Mouse (Mus musculus): Measurements from ENCODE around the gene Scnn1a.

Gene Scnn1a

DNA sequence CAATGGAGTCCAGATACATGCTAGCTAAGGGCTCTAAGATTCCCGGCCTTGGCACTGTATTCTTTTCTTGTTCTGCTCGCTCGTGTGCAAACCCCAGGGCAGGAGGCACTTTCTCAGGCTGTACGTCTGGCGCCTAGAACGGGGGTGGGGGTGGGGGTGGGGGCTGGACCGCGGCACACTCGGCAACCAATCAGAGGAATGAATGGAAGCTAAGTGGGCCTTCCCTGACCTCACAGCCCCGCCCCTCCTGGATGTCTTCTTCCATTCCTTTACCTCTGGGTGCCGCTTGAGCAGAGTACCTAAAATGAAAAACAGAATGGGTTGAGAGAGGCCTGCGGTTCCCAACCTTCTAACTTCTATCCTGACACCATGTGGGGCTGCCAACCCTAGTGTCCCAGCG is 11.5 kb upstream of the Scnn1a start:
- peak; percentile 90 for DNase-seq (ENCODE audit: low read depth, low spot score)

- DNase-seq (ENCODE audit: low read depth, low spot score), result peak; percentile 33
Observed at GRCm38 (mm10) chr6:125309406-125309805, 11.1 kb upstream of the Scnn1a start.

DNA sequence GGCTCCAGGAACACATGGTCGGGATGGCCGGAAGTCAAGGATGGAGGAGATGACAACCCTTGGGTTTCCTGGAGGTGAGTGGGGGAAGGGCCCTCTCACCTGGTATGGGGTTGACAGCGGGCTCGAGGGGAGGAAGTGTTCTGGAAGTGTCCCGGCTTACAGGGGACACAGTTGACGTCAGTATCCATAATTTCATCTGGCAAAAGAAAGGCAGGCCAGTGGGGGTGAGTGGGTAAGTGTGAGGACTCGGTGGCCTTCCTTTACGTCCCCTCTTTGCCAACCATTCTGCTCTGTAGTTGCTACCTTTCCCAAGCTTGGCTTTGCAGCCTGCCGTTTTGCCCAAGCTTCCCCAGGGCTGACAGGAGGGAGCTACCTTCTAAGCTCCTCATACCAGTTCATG is 8.3 kb upstream of the Scnn1a start:
- DNase-seq (ENCODE audit: low read depth, low spot score), result no peak

DNA sequence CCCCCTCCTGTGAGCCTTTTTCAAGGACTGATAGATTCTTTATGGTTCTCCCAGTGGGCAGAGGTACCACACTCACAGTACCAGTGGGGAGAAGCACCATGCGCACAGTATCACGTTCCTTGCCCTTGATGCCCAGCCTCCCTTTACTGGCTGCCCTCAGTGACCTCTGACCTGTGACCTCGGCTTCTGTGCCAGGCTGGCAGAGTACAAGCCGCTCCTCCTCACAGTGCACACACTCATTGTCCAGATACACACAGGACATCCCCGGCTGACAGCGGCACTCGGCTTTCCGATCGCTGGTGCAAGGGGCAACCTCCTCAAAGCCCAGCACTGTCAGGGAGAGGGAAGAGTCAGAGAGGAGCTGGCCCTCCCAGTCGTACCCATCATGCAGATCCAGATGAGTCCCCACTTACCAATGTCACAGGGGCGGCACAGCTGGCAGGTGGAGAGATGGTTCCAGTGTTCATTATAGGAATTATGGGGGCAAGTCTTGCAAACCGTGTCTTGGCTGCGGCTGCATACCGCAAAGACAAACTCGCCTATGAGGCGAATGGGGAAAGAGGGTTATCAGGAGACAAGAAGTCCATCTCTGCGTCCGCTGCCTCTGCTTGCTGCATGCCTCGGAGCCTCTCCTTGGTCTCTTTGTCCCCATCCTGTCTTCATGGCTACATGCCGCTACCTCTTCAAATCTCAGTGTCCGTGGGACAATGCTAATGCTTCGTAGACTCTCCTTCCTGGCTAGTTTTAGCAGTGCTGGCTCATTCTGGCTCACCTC is 7.7 kb upstream of the Scnn1a start:
- no peak for DNase-seq (ENCODE audit: low read depth, low spot score)

GRCm38 (mm10) chr6:125313546-125314230 is 6.8 kb upstream of the Scnn1a start, which contains the start of gene Ltbr:
Gene Ltbr, minus strand, starts transcription at chr6:125313885.
- peak; percentile 80 for DNase-seq (ENCODE audit: low read depth, low spot score)

DNA sequence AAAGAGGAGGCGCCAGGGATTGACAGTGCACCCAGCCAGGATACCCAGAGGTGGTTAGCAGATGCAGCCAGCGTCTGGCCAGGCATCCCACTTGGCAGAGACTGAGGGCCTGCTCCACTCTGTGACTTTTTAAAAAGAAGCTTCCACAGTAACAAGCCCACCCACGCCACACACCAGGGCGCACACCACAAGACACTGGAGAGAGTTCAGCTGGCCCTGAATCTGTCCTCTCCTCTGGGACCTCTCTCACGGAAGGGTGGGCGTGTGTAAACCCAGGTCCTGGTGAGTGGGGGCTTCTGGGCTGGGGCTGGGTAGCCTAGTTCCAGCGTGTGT is 6.3 kb upstream of the Scnn1a start:
- no peak for DNase-seq (ENCODE audit: low read depth, low spot score)

GRCm38 (mm10) chr6:125314746-125315145 is 5.7 kb upstream of the Scnn1a start:
- DNase-seq (ENCODE audit: low read depth, low spot score), result no peak

- DNase-seq (ENCODE audit: low read depth, low spot score), result no peak
Observed at GRCm38 (mm10) chr6:125317077-125317476, 3.4 kb upstream of the Scnn1a start.

DNA sequence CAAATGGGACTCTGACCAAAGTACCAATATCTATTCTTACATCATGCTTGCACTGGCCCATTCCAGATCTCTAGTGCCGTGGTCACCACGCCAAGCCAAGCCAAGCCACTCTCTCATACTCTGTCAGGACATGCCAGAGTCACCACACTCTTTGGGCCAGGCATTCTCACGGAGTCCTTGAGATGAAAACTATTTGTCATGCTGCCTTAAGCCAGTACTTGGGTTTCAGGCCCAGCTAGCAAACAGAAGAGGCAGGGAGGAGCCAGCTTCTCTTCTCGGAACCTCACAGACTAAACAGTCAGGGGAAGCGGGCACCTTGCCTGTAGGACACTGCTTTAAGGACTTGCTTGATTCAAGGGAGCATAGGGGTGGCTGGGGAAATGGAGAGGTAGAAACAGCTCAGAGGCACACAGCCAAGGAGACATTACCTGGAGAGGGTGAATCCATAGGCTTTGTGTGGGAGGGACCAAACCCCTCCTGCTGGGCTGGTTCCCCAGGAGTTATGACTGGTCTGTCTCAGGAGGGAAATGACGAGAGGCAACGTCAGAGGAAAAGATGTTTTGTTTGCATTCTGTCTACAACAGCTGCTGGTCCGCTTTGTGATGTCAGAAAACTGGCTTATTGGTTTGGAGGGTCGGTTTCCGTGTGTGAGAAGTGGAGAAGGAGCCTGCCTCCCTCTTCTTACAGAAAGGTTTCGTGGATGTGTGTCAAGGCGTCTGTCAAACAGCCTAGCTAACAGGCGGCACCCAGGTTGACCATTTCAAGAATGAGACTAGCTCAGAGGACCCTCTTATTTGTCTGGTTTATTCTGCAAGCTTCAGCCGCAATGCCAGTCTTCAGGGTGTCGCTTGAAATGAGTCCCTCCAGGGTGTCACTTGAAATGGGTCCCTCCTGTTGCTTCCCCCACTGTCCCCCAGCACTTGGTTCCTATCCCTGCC is 1.2 kb upstream of the Scnn1a start:
- no peak for DNase-seq (ENCODE audit: low read depth, low spot score)

DNA sequence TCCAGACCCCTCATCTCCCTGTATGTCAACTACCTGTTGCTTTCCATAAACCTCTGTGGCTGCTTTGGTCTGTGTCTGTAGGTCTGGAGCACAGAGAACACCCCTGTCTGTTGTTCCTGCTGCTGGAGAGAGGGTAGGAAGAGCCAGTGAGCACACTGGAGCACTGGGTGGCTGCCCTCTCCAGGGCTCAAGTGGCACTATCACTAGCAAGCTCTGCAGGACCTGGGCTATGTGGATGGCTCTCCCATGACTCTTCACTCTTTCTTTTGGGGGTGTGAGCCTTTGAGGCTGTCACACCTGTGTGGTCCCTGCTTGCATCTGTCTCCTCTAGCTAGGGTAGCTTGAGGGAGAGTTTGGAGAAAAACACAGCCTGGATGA is 551 bp upstream of the Scnn1a start:
- DNase-seq (ENCODE audit: low read depth, low spot score), result no peak

DNA sequence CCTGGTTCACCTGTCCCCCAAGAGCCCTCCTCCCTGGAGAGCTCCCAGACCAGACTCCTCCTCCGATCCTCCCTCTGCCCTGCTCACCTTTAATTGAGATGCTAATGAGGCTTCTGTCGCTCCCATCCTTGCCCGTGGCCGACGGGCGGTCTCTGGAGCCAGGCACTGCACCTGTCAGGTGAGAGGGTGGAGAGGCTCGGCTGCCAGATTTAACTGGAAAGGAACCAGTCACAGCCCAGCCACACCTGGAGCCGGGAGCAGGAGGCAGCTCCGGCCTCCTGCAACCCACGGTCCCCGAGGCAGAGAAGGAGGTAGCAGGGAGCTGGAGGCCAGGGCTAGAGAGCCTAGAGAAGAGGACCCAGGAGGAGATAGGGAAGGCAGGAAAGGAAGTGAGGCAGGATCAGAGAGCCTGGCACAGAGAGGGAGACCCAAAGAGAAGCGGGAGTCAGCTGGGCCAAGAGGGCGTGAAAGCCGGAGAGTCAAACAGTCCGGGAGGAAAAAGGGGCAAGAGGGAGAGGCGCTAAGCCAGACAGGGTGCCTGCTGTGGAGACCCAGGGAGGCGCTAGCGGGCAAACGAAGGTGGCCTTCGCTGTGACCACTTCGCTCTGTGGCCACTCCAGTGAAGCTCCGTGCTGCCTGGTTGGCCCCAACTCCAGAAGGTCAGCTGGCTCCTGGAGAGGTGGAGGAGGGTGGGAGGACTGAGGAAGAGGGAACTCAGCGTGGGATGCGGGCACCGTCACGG is 826 bp downstream of the Scnn1a start:
- DNase-seq (ENCODE audit: low read depth, low spot score), result no peak

DNA sequence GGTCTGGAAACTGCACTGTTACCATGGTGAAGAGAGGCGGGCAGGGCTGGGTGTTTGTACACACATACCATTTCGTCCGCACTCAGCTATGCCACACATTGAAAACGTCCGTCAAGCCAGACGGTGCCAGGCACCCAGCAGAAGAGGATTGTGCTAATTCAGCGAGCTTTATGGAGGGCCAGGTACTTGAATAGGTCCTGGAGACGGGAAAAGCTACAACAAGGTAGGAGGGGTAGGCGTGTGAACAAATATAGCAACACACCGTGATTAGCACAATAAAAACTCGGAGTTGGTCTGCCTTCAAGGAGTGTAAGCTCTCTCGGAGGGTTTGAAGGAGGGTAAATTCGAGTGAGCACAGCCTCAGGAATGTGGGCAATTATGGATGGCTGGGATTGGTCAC is 2.3 kb downstream of the Scnn1a start:
- DNase-seq (ENCODE audit: low read depth, low spot score), result no peak

DNA sequence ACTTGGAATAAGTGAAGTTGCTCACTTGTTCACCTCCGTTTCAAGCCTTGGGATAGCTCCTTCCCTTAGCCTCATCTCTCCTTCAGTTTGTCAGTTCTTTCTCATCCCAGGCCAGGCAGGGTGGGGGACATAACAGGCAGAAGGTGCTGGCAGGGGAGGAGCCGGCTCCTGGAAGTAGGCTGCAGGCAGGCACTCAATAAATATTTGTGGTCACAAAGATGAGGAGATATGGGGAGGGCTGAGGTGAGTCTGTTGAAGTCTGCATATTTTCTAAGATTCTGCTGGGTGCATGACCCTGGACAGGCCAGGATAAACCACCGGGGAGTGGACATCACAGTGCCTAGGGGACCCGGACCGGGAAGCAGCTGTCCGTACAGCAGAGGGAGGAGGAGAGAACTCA is 3.1 kb downstream of the Scnn1a start:
- DNase-seq (ENCODE audit: low read depth, low spot score), result no peak

DNA sequence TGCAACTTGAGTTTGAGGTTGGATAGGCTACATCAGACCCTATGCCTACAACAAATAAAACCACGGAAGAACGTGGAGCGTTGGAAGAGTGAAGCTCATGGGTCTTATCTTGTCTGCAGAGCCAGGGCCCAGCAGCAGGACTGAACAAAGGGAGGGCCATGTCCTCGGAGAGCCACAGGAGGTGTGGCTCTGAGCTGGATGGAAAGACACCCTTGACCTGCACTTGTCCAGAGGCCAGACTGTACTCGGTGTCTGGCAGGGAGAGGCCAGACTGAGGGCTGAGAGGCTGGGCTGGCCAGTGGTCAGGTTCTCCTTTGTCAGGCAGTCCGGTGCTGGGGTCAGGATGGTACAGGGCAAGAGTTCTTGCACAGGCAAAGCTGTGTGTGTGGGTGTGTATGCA is 4.9 kb downstream of the Scnn1a start:
- DNase-seq (ENCODE audit: low read depth, low spot score), result no peak

GRCm38 (mm10) chr6:125328243-125328642 is 7.8 kb downstream of the Scnn1a start:
- peak; percentile 60 for DNase-seq (ENCODE audit: low read depth, low spot score)

DNA sequence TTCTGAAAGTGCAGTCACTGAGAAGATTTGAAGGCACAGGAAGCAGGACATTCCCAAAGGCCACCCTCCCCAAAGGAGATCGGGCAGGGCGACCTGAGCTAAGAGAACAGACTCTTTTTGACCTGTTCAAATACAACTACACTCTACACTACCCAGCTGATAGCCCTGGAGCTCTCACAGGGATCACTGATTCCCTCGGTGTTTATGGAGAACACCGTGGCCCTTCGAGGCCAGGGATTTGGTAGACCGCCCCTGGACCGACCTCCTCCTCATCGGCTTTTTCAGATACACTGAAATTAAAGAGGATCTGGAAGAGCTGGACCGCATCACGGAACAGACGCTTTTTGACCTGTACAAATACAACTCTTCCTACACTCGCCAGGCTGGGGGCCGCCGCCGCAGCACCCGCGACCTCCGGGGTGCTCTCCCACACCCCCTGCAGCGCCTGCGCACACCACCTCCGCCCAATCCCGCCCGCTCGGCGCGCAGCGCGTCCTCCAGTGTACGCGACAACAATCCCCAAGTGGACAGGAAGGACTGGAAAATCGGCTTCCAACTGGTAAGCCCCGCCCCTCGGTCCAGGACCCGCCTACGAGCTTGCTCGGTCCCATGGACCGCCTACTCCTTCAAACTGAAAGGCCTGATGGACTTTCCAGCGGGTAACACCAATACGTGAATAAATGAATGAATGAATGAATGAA is 10.3 kb downstream of the Scnn1a start:
- peak; percentile 80 for DNase-seq (ENCODE audit: low read depth, low spot score)

DNA sequence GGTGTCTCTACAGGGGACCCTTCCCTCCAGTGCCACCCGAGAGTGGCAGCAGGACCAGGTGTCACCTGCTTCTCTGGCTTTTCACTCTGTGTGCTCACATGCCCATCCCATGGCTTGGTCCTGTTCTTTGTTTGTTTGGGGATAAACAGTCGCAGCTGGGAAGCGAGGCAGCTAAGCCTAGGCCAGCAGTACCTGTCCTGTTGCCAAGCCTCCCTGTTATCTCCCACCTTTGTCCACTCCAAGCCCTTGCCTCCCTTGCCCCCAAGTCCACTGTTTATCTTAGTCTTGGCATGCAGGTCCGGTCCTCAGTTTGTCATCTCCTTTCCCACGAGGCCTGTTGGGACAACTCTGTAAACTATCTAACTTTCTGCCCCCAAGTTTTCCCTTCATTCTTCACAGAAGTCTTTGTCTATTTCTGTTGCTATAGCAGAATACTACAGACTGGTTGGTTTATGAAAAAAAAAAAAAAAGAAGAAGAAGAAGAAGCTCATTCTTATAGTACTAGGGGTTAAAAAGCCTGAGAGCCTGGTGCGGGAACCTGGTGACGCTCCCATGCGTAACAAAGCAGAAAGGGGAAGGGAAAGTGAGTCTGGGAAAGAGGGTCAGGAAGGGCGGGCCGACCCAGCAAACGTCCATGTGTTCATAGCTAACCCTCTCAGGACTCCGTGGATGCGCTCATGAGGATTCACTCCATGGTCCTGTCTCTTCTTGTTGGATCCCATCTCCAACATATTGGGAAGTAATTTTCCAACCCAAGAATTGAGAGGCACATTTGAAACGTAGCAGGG is 12.8 kb downstream of the Scnn1a start:
- no peak for DNase-seq (ENCODE audit: low read depth, low spot score)

- DNase-seq (ENCODE audit: low read depth, low spot score), result no peak
Observed at GRCm38 (mm10) chr6:125334356-125334755, 13.9 kb downstream of the Scnn1a start.

- DNase-seq (ENCODE audit: low read depth, low spot score), result no peak
Observed at GRCm38 (mm10) chr6:125338791-125339660, 18.6 kb downstream of the Scnn1a start.
